Mouse (Mus musculus) myocyte (in vitro differentiated cells): ENCODE results near the gene Cntn4. TPM values are rescaled to one million over a fixed set of nuclear protein-coding genes. Genes with fewer than 3 reads are reported as not detected.

ENCODE experiments used
- H3K27me3 ChIP-seq: one replicate; pipeline ENCODE4 v1.6.1; 2011; ENCODE audit not compliant: control insufficient read depth, insufficient read depth, insufficient read length
- H3K36me3 ChIP-seq: one replicate; pipeline ENCODE4 v1.6.1; 2011; ENCODE audit not compliant: control insufficient read depth, insufficient read depth
- H3K4me2 ChIP-seq: one replicate; pipeline ENCODE4 v1.6.1; 2011; ENCODE audit warnings: low read depth, control low read depth
- H3K4me3 ChIP-seq: one replicate; pipeline ENCODE4 v1.5.1; 2011; ENCODE audit warnings: mild to moderate bottlenecking, control low read depth, moderate library complexity
- H3K79me2 ChIP-seq: one replicate; pipeline ENCODE4 v1.6.1; 2011; ENCODE audit not compliant: control insufficient read depth, insufficient read depth
- H3ac ChIP-seq: one replicate; pipeline ENCODE4 v1.6.1; 2011; ENCODE audit not compliant: control insufficient read depth, insufficient read length
- CEBPB ChIP-seq: IDR thresholded peaks from 2 replicates; pipeline ENCODE4 v1.6.1; 2011; ENCODE audit warnings: mild to moderate bottlenecking, moderate library complexity; ENCODE audit not compliant: poor library complexity, insufficient read depth, severe bottlenecking
- E2F4 ChIP-seq: IDR thresholded peaks from one replicate; pipeline ENCODE4 v1.6.1; 2011; ENCODE audit warnings: mild to moderate bottlenecking, control low read depth, moderate library complexity; ENCODE audit not compliant: insufficient read depth
- MAX ChIP-seq: IDR thresholded peaks from one replicate; pipeline ENCODE4 v1.6.1; 2011; ENCODE audit warnings: low read depth, mild to moderate bottlenecking, control low read depth
- MYOD1 ChIP-seq, 3 experiments: IDR thresholded peaks; one replicate each; pipeline ENCODE4 v1.6.1; 2011; ENCODE audit warnings: control low read depth in 2 of 3, low read depth in 2 of 3, mild to moderate bottlenecking in 2 of 3, moderate library complexity in 1 of 3; ENCODE audit not compliant: insufficient read length in 2 of 3, control insufficient read depth in 1 of 3
- MYOG ChIP-seq, 3 experiments: IDR thresholded peaks; one replicate each; pipeline ENCODE4 v1.6.1; 2011; ENCODE audit warnings: control low read depth in 2 of 3, low read depth in 2 of 3, mild to moderate bottlenecking in 2 of 3; ENCODE audit not compliant: insufficient read length in 2 of 3, control insufficient read depth in 1 of 3, insufficient read depth in 1 of 3
- POLR2A ChIP-seq: IDR thresholded peaks from one replicate; pipeline ENCODE4 v1.6.1; 2011; ENCODE audit warnings: low read depth, mild to moderate bottlenecking, control low read depth, moderate library complexity; ENCODE audit not compliant: insufficient read length
- POLR2AphosphoS2 ChIP-seq: IDR thresholded peaks from one replicate; pipeline ENCODE4 v1.6.1; 2011; ENCODE audit warnings: low read depth, control low read depth; ENCODE audit not compliant: insufficient read length
- REST ChIP-seq: IDR thresholded peaks from one replicate; pipeline ENCODE4 v1.6.1; 2011; ENCODE audit warnings: mild to moderate bottlenecking, control low read depth, moderate library complexity; ENCODE audit not compliant: insufficient read depth, insufficient read length
- SRF ChIP-seq: IDR thresholded peaks from one replicate; pipeline ENCODE4 v1.6.1; 2011; ENCODE audit warnings: low read depth; ENCODE audit not compliant: control insufficient read depth, insufficient read length
- TCF12 ChIP-seq: IDR thresholded peaks from one replicate; pipeline ENCODE4 v1.6.1; 2011; ENCODE audit warnings: mild to moderate bottlenecking, control low read depth; ENCODE audit not compliant: poor library complexity, insufficient read depth, severe bottlenecking
- TCF3 ChIP-seq: IDR thresholded peaks from one replicate; pipeline ENCODE4 v1.6.1; 2011; ENCODE audit warnings: low read depth, control low read depth; ENCODE audit not compliant: insufficient read length
- USF1 ChIP-seq: IDR thresholded peaks from one replicate; pipeline ENCODE4 v1.6.1; 2011; ENCODE audit warnings: low read depth, mild to moderate bottlenecking, control low read depth, moderate library complexity
- polyA plus RNA-seq: library from polyadenylated mRNA; unstranded; fragments of >200 nt; fragmentation: generic; extraction: Trizol; gene quantifications from one replicate; pipeline ENCODE4 v1.2.1, GENCODE M21; 2012; ENCODE audit warnings: missing spikeins

Cntn4 gene
- polyA plus RNA-seq, 1 experiment: not detected

DNA sequence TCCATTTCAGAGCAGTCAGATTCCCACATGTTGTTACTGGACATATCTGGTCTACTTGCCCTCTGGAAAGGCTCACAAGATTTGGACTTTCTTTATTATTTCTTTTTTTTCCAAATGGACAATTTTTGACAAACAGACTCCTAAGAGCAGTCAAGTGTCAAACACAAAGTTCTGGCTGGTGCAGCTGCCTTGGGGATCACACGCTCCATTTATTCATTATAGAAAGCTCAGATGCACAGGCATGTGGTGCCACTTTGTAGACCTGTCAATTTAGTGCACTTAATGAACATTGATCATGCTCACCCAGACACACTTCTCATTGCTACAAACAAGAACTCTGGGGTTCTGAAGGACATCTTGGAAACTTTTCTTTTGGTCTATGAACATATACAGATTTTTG is 337.7 kb downstream of the Cntn4 start:
- H3K79me2 ChIP-seq: no peaks in the 10 kb centered on the region
- no peak overlapping the region for H3ac ChIP-seq
- no peaks in the 10 kb centered on the region for H3K27me3 ChIP-seq
- TF ChIP-seq MYOG (IDR thresholded peaks at IDR 0.05; ENCODE audit: control insufficient read depth in 1 of 3, insufficient read depth in 1 of 3, insufficient read length in 2 of 3, low read depth in 2 of 3) (no peak), MAX (no peak), MYOD1 (IDR thresholded peaks at IDR 0.05; ENCODE audit: control insufficient read depth in 1 of 3, insufficient read length in 2 of 3, low read depth in 2 of 3) (no peak), REST (no peak), TCF12 (no peak), POLR2AphosphoS2 (no peak), TCF3 (no peak), USF1 (no peak), SRF (no peak), E2F4 (no peak), POLR2A (no peak), CEBPB (no peak)
- H3K36me3 ChIP-seq: no peaks in the 10 kb centered on the region
- no peak overlapping the region for H3K4me3 ChIP-seq
- no peak overlapping the region for H3K4me2 ChIP-seq

DNA sequence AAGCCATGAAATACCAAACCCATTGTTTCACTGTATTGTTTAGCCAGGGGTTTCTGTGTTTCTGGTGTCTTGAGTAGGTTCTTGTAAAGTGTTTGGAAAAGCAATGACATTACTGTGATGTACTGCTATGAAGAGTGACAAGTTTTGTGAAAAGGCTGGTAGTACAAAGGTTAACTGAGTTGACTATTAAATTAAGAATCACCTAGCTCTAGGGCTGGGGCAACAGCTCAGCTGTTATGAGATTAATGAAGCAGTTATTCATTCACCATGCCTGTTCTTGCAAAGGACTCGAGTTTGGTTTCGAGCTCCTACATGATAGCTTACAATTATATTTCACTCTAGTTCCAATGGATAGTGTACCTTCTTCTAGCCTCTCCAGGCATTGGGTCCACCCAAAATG is 371.4 kb downstream of the Cntn4 start:
- Histone ChIP-seq H3K79me2 (no peaks in the 10 kb centered on the region), H3K4me3 (no peak overlapping the region), H3ac (no peak overlapping the region), H3K4me2 (no peak overlapping the region), H3K36me3 (no peaks in the 10 kb centered on the region), H3K27me3 (no peaks in the 10 kb centered on the region)
- TF ChIP-seq REST (no peak), TCF3 (no peak), CEBPB (no peak), MYOD1 (IDR thresholded peaks at IDR 0.05; ENCODE audit: control insufficient read depth in 1 of 3, insufficient read length in 2 of 3, low read depth in 2 of 3) (no peak), POLR2AphosphoS2 (no peak), SRF (no peak), MAX (no peak), USF1 (no peak), E2F4 (no peak), POLR2A (no peak), MYOG (IDR thresholded peaks at IDR 0.05; ENCODE audit: control insufficient read depth in 1 of 3, insufficient read depth in 1 of 3, insufficient read length in 2 of 3, low read depth in 2 of 3) (no peak), TCF12 (no peak)

DNA sequence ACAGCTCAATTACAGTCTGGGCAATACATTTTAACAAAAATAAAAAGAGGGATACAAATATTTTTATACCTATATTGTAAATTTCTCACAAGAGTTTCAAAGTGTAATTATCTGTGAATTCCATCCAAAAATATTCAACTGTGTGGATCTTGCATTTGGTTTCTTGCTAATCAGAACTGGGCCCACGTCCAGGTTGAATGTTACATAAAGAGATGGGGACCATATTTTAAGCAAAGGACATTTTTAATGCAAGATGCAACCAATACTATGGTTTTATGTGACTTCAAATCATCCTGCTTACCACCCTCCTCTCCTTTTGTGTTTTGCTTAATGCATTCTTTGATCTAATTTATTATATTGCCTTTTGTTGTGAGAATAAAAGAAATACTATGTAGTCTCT is 378.7 kb downstream of the Cntn4 start:
- no peak overlapping the region for H3K4me2 ChIP-seq
- H3K27me3 ChIP-seq: no peaks in the 10 kb centered on the region
- no peaks in the 10 kb centered on the region for H3K36me3 ChIP-seq
- no peak overlapping the region for H3ac ChIP-seq
- no peak overlapping the region for H3K4me3 ChIP-seq
- TF ChIP-seq REST (no peak), TCF3 (no peak)
- no peaks in the 10 kb centered on the region for H3K79me2 ChIP-seq

DNA sequence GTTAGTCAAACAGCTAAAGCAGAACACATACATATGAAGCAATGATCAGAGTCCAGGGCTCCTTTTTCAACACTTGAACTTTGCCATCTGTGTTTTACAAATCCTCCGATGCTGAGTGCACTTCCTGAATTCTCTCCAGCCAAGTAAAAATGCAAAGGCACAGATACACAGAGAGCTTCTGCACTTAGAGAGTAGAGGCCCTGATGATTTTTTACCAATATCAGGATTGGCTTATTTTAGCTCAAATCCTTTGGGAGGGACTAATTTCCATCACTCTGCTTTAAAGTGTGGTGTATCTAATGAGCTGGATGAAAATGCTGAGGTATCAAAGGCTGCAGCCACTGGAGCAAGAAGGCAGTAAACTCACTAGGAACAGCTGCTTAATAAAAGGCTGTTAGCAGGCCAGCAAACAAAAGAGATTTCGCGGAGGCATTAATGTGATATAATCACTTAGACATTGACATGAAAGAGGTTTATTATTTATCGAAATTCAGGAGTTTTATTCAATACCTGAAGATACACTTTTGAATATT is 400.7 kb downstream of the Cntn4 start:
- TF ChIP-seq POLR2AphosphoS2 (no peak), REST (no peak), USF1 (no peak), MYOD1 (IDR thresholded peaks at IDR 0.05; ENCODE audit: control insufficient read depth in 1 of 3, insufficient read length in 2 of 3, low read depth in 2 of 3) (no peak), E2F4 (no peak), MYOG (IDR thresholded peaks at IDR 0.05; ENCODE audit: control insufficient read depth in 1 of 3, insufficient read depth in 1 of 3, insufficient read length in 2 of 3, low read depth in 2 of 3) (no peak)
- no peak overlapping the region for H3K4me2 ChIP-seq
- H3ac ChIP-seq: no peak overlapping the region
- H3K79me2 ChIP-seq: no peaks in the 10 kb centered on the region
- no peaks in the 10 kb centered on the region for H3K36me3 ChIP-seq
- no peaks in the 10 kb centered on the region for H3K27me3 ChIP-seq
- no peak overlapping the region for H3K4me3 ChIP-seq

DNA sequence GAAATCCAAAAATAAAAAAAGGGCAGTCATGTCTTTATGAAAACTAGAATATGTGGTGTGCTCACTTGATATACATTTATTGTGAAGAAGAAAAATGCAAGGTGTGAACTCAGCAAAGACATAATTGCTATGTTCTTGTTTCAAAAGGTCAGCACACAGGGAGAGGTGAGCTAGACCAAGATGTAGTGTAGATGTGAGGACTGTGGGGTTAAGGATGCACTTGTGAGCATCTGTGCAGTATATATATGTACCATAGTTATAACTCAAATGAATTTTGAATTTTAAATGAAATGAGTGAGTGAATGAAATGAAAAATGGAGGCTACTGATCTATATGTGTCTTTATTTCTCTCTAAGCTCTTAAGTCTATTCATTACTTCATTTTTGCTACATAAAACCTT is 401.2 kb downstream of the Cntn4 start:
- Histone ChIP-seq H3K79me2 (no peaks in the 10 kb centered on the region), H3ac (no peak overlapping the region), H3K27me3 (no peaks in the 10 kb centered on the region), H3K36me3 (no peaks in the 10 kb centered on the region), H3K4me3 (no peak overlapping the region), H3K4me2 (no peak overlapping the region)
- TF ChIP-seq TCF12 (no peak), CEBPB (no peak), TCF3 (no peak)
